Mouse (Mus musculus): ENCODE data around the gene Mettl18.

- TF ChIP-seq CTCF (IDR thresholded peaks at IDR 0.05; ENCODE audit: low read depth) = no peak
- no peak for TF ChIP-seq EP300 (optimal IDR thresholded peaks at IDR 0.05)
Observed at GRCm38 (mm10) chr1:164025685-164026084, 31.0 kb downstream of the Mettl18 start.

All from stomach, postnatal 0 days (tissue).